Mouse (Mus musculus) erythroblast, embryonic 14.5 days (primary cell): Measurements from ENCODE around the gene Pcca.

ENCODE experiments used
- GATA1 ChIP-seq: IDR thresholded peaks from 2 replicates; pipeline ENCODE4 v1.6.1; 2012; ENCODE audit warnings: low read length, inconsistent platforms, mixed read lengths
- TAL1 ChIP-seq: IDR thresholded peaks from 3 replicates; pipeline ENCODE4 v1.6.1; 2012; ENCODE audit warnings: low read length, inconsistent platforms, mixed read lengths

- TF ChIP-seq TAL1 = no peak
- no peak for TF ChIP-seq GATA1
Observed at GRCm38 (mm10) chr14:122484458-122484843, 49.7 kb upstream of the Pcca start.
